Mouse (Mus musculus) small intestine, adult 2 months (tissue): ENCODE data around the gene Slc25a11. TPM values are rescaled to one million over a fixed set of nuclear protein-coding genes. Genes with fewer than 3 reads are reported as not detected.

ENCODE experiments used
- H3K27ac ChIP-seq: fragments of 200-500 bp; 2 replicates; pipeline ENCODE4 v1.5.1; 2012; ENCODE audit warnings: low read depth, low read length, control low read depth, inconsistent platforms; ENCODE audit not compliant: insufficient read depth
- H3K27me3 ChIP-seq: fragments of 200-500 bp; 2 replicates; pipeline ENCODE4 v1.6.1; 2012; ENCODE audit warnings: mild to moderate bottlenecking, moderate library complexity, low read length, inconsistent platforms; ENCODE audit not compliant: control insufficient read depth, insufficient read depth
- H3K36me3 ChIP-seq: fragments of 200-500 bp; 2 replicates; pipeline ENCODE4 v1.6.1; 2012; ENCODE audit warnings: mild to moderate bottlenecking, low read length, control low read depth, inconsistent platforms; ENCODE audit not compliant: control insufficient read depth, insufficient read depth
- H3K4me1 ChIP-seq: fragments of 200-500 bp; 2 replicates; pipeline ENCODE4 v1.6.1; 2012; ENCODE audit warnings: low read length, inconsistent platforms, mixed read lengths; ENCODE audit not compliant: control insufficient read depth, insufficient read depth, insufficient read length
- H3K4me3 ChIP-seq: fragments of 200-500 bp; 2 replicates; pipeline ENCODE4 v1.5.1; 2012; ENCODE audit warnings: low read depth, mild to moderate bottlenecking, control low read depth, inconsistent platforms, low read length, moderate library complexity
- CTCF ChIP-seq: fragments of 200-500 bp; IDR thresholded peaks from 2 replicates; pipeline ENCODE4 v1.5.1; 2012; ENCODE audit warnings: low read depth, mild to moderate bottlenecking, control low read depth, inconsistent platforms, low read length, moderate library complexity, mixed read lengths; ENCODE audit not compliant: insufficient replicate concordance, insufficient read length; ENCODE audit errors: extremely low read depth
- POLR2A ChIP-seq: fragments of 200-500 bp; IDR thresholded peaks from 2 replicates; pipeline ENCODE4 v1.6.1; 2012; ENCODE audit warnings: low read depth, mild to moderate bottlenecking, control low read depth, inconsistent platforms, low read length, moderate library complexity
- WGBS: fragments of 180-500 bp; shearing (Covaris S2); methylation state at CpG from one replicate; pipeline ENCODE4 v1.1.7; 2018; 5-methylcytosine and 5-hydroxymethylcytosine counted together
- polyA plus RNA-seq: library from polyadenylated mRNA; depleted of rRNA; stranded (reverse); fragments of >200 nt; gene quantifications from 2 replicates; pipeline ENCODE4 v1.2.3, GENCODE M21; 2012

The Slc25a11 gene
- polyA plus RNA-seq, 1 experiment: 147 TPM

GRCm38 (mm10) chr11:70621972-70622814 lies 25.1 kb downstream of the Slc25a11 start:
- TF ChIP-seq POLR2A: no peak
- Histone ChIP-seq H3K4me3 (no peak overlapping the region), H3K27ac (peak overlapping the region; percentile 92), H3K36me3 (no peaks in the 10 kb centered on the region), H3K4me1 (peaks cover 26% of the 10 kb centered on the region), H3K27me3 (no peaks in the 10 kb centered on the region)
- WGBS: 19% methylated on average over 7 of the region's 7 CpGs

GRCm38 (mm10) chr11:70619101-70619500 lies 28.2 kb downstream of the Slc25a11 start, which contains the start of gene Chrne:
Chrne (minus strand) TSS chr11:70619216.
- Histone ChIP-seq H3K36me3 (no peaks in the 10 kb centered on the region), H3K4me3 (no peak within 1 kb of the TSS), H3K27ac (no peak within 1 kb of the TSS), H3K4me1 (peaks cover 26% of the 10 kb centered on the region), H3K27me3 (no peaks in the 10 kb centered on the region)
- TF ChIP-seq POLR2A (no peak), CTCF (no peak)
- WGBS: 83% methylated on average over 1 of the region's 1 CpGs

- Histone ChIP-seq H3K36me3 (peaks cover 25% of the 10 kb centered on the region), H3K27ac (0 out of 2 replicates have a peak within 1 kb of the TSS, but pooled peaks have one; percentile 17), H3K4me3 (peak within 1 kb of the TSS; percentile 66), H3K27me3 (no peaks in the 10 kb centered on the region), H3K4me1 (peaks cover 10% of the 10 kb centered on the region)
- TF ChIP-seq CTCF (no peak), POLR2A (no peak)
- 13% methylated on average over 21 of the region's 21 CpGs for WGBS
These were observed 31.7 kb downstream of the Slc25a11 start, which contains the start of gene 4930544D05Rik for GRCm38 (mm10) chr11:70615516-70616093. 4930544D05Rik (plus strand) TSS chr11:70615848.

- 1% methylated on average over 17 of the region's 17 CpGs for WGBS
- Histone ChIP-seq H3K27me3 (no peaks in the 10 kb centered on the region), H3K27ac (0 out of 2 replicates have a peak overlapping the region, but pooled peaks have one; percentile 17), H3K36me3 (peaks cover 31% of the 10 kb centered on the region), H3K4me1 (peaks cover 10% of the 10 kb centered on the region), H3K4me3 (peak overlapping the region; percentile 66)
- TF ChIP-seq CTCF: no peak
- TF ChIP-seq POLR2A: peak; percentile 17; the same call in 1 of the 2 replicates
These were observed 32.2 kb downstream of the Slc25a11 start for GRCm38 (mm10) chr11:70615074-70615473.

- 83% methylated on average over 7 of the region's 7 CpGs for WGBS
- peaks cover 56% of the 10 kb centered on the region for H3K36me3 ChIP-seq
These were observed 34.8 kb downstream of the Slc25a11 start for GRCm38 (mm10) chr11:70612505-70612904.

GRCm38 (mm10) chr11:70610752-70611151 lies 36.5 kb downstream of the Slc25a11 start:
- H3K4me3 ChIP-seq: no peak overlapping the region
- H3K36me3 ChIP-seq: peaks cover 69% of the 10 kb centered on the region
- no peak overlapping the region for H3K27ac ChIP-seq
- H3K4me1 ChIP-seq: peaks cover 12% of the 10 kb centered on the region
- H3K27me3 ChIP-seq: no peaks in the 10 kb centered on the region
- 90% methylated on average over 4 of the region's 4 CpGs for WGBS
- TF ChIP-seq CTCF (peak; percentile 17; the same call in 1 of the 2 replicates), POLR2A (no peak)

More at GRCm38 (mm10) chr11:70612505-70612904, 34.8 kb downstream of the Slc25a11 start:
- no peak for TF ChIP-seq POLR2A
- TF ChIP-seq CTCF: no peak
- Histone ChIP-seq H3K4me3 (no peak overlapping the region), H3K27me3 (no peaks in the 10 kb centered on the region), H3K4me1 (peaks cover 10% of the 10 kb centered on the region), H3K27ac (no peak overlapping the region)

- WGBS: 93% methylated on average over 26 of the region's 26 CpGs
- Histone ChIP-seq H3K36me3 (peaks cover 78% of the 10 kb centered on the region), H3K4me1 (peaks cover 5% of the 10 kb centered on the region), H3K4me3 (no peak overlapping the region), H3K27ac (no peak overlapping the region), H3K27me3 (no peaks in the 10 kb centered on the region)
- no peak for TF ChIP-seq POLR2A
- TF ChIP-seq CTCF: peak; percentile 29; the same call in 1 of the 2 replicates
These were observed 38.8 kb downstream of the Slc25a11 start for GRCm38 (mm10) chr11:70608381-70609066.
